Mouse (Mus musculus) CH12.LX (cell line): ENCODE measurements around the gene Ak4.

Experiments
- CTCF ChIP-seq, 2 experiments: IDR thresholded peaks in 1 of 2; conservative IDR thresholded peaks in 1 of 2; 2 replicates each; pipeline ENCODE4 v1.5.1; 2011 to 2012; ENCODE audit warnings: low read depth in 2 of 2, low read length in 2 of 2, improper control_type of control experiment in 1 of 2, inconsistent platforms in 1 of 2, mild to moderate bottlenecking in 1 of 2, moderate library complexity in 1 of 2
- KAT2A ChIP-seq: IDR thresholded peaks from 2 replicates; pipeline ENCODE4 v1.6.1; 2012; ENCODE audit warnings: low read length, improper control_type of control experiment, inconsistent platforms; ENCODE audit not compliant: insufficient replicate concordance
- POLR2A ChIP-seq: IDR thresholded peaks from 2 replicates; pipeline ENCODE4 v1.6.1; 2011; ENCODE audit warnings: low read depth, mild to moderate bottlenecking, improper control_type of control experiment, low read length

GRCm38 (mm10) chr4:101425119-101425518, 6.0 kb downstream of the Ak4 start:
- TF ChIP-seq CTCF (conservative IDR thresholded peaks at IDR 0.05 in 1 of 2, IDR thresholded peaks at IDR 0.05 in 1 of 2; ENCODE audit: low read depth in 2 of 2, low read length in 2 of 2) (no peak), KAT2A (no peak), POLR2A (no peak)
